Mouse (Mus musculus) cortical plate, adult 2 months (tissue): Measurements from ENCODE around the gene Alg10b.

Experiments used
- CTCF ChIP-seq: fragments of 200-500 bp; IDR thresholded peaks from 2 replicates; pipeline ENCODE4 v1.5.1; 2011; ENCODE audit warnings: mild to moderate bottlenecking, control low read depth, low read length; ENCODE audit not compliant: insufficient read depth; ENCODE audit errors: extremely low read depth
- POLR2A ChIP-seq: fragments of 200-500 bp; IDR thresholded peaks from 2 replicates; pipeline ENCODE4 v1.6.1; 2011; ENCODE audit warnings: mild to moderate bottlenecking, low read length, control low read depth; ENCODE audit not compliant: insufficient read depth; ENCODE audit errors: extremely low read depth

DNA sequence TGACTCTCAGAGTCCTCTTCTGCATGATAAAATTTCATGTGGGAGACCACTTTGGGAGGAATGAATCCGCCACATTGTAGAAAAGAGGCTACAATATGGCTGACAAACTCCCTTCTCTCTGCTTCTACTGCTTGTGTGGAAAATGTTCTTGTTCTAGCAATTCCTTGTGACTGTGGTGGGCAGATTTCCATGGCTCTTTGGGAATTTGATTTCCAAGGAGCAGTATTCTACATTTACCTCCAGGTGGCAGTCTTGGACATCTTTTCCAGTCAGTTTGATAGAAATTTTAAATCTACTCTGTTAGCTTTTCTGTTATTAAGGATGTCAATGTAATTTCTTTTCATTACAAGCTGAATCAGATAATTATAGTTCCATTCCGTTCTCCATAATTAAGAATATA, 13.5 kb downstream of the Alg10b start:
- peak; percentile 42 for TF ChIP-seq CTCF
- TF ChIP-seq POLR2A: no peak
